Mouse (Mus musculus): ENCODE results near the gene Etfb. TPM values are rescaled to one million over a fixed set of nuclear protein-coding genes. Genes with fewer than 3 reads are reported as not detected.
"Not testable (repeated sequence)": the region's sequence is repeated elsewhere in the genome, so short reads cannot be mapped to it uniquely, and the experiment has no call there.

Etfb gene
- 140 and 142 TPM in 2 replicates for polyA plus RNA-seq (2015; fragmentation: Nextera tagmentation; extraction: Ambion mirVana)

DNA sequence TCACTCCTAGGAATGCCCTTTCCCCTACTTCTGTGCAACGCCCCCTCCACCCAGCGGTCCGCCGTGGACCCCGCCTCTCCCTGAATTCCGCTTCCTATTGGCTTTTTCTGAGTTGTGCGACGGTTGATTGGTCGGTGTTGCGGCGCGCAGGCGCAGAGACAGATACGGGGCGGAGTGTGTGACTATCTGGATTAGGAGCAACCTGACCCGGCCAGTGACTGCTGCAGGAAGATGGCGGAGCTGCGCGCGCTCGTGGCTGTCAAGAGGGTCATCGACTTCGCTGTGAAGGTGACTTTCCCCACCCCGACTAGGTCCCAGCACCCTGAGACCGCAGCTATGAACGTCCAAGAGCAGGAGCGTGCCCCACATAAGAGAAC, at the start of gene Etfb, which contains the start of gene Gm45233:
TSS of gene Etfb (plus strand) at position 167 of the 377 bp plus-strand sequence.
TSS of gene Gm45233 (plus strand) at position 212 of the 377 bp plus-strand sequence.
- H3K4me2 ChIP-seq (ENCODE audit: low read length), result peak within 1 kb of the TSS; percentile 94
- H3K36me3 ChIP-seq (ENCODE audit: control insufficient read depth, insufficient read depth, low read length), result no peaks in the 10 kb centered on the region
- H3K27me3 ChIP-seq (replicated peaks; ENCODE audit: control insufficient read depth, insufficient read depth, low read length), result no peaks in the 10 kb centered on the region
- ATAC-seq, result peak; percentile 98
- WGBS, result 0% methylated on average over 27 of the region's 27 CpGs
- peak within 1 kb of the TSS; percentile 93 for H3K27ac ChIP-seq (ENCODE audit: low read depth, low read length)
- peak within 1 kb of the TSS; percentile 61 for H3K4me3 ChIP-seq (ENCODE audit: low read length)
- no peaks in the 10 kb centered on the region for H3K9me3 ChIP-seq (ENCODE audit: control insufficient read depth, low read length)
- peak within 1 kb of the TSS; percentile 77 for H3K9ac ChIP-seq (ENCODE audit: low read depth, low read length)
- H3K4me1 ChIP-seq (ENCODE audit: control insufficient read depth, insufficient read depth, low read depth, low read length), result peaks cover 18% of the 10 kb centered on the region

GRCm38 (mm10) chr7:43399501-43399900, 44.4 kb upstream of the Etfb start:
- no peaks in the 10 kb centered on the region for H3K9me3 ChIP-seq (ENCODE audit: control insufficient read depth, low read length)
- no peak overlapping the region for H3K27ac ChIP-seq (ENCODE audit: low read depth, low read length)
- no peak overlapping the region for H3K9ac ChIP-seq (ENCODE audit: low read depth, low read length)
- 92% methylated on average over 2 of the region's 2 CpGs for WGBS
- no peaks in the 10 kb centered on the region for H3K4me1 ChIP-seq (ENCODE audit: control insufficient read depth, insufficient read depth, low read depth, low read length)
- H3K4me2 ChIP-seq (ENCODE audit: low read length), result no peak overlapping the region
- no peak for ATAC-seq
- H3K36me3 ChIP-seq (ENCODE audit: control insufficient read depth, insufficient read depth, low read length), result no peaks in the 10 kb centered on the region
- H3K27me3 ChIP-seq (replicated peaks; ENCODE audit: control insufficient read depth, insufficient read depth, low read length), result no peaks in the 10 kb centered on the region
- H3K4me3 ChIP-seq (ENCODE audit: low read length), result no peak overlapping the region

DNA sequence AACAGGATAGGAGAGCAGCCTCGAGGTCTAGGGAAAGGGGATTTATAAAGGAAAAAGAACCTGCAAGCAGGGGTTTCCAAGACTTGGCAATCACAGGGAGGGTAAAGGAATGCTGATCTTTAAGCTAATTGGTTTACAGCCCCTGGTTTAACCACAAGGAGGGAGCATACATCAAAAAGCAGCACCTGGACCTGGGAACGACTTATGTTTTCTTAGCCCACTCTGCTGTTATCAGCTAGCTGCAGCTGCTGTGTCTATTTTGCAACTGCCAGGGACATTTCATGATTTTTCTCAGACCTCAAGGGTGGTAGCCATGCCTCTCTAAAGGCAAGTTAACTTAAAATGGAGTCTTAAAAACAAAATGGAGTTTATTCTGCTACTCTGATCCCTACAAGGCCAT, 41.2 kb upstream of the Etfb start:
- WGBS, result 60% methylated on average over 2 of the region's 2 CpGs
- Histone ChIP-seq H3K4me1 (ENCODE audit: control insufficient read depth, insufficient read depth, low read depth, low read length) (no peaks in the 10 kb centered on the region), H3K9me3 (ENCODE audit: control insufficient read depth, low read length) (no peaks in the 10 kb centered on the region)

DNA sequence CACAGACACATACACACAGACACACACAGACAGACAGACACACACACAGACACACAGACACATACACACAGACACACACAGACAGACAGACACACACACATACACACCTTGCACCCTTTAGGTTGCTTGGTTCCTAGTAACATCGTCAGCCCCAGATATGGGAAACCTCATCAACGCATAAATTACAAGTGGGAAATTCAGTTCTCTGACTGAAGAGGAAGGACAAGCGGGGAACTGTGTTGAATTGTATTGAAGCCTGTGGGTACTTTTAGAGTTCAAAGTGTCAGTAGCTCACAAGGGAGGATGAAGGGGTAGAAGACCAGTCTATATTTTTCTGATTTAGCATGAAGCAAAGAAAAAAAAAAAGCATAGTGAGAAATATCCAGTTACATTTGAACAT, 36.3 kb upstream of the Etfb start:
- 90% methylated on average over 3 of the region's 3 CpGs for WGBS
- H3K9ac ChIP-seq (ENCODE audit: low read depth, low read length), result no peak overlapping the region
- H3K4me1 ChIP-seq (ENCODE audit: control insufficient read depth, insufficient read depth, low read depth, low read length), result no peaks in the 10 kb centered on the region
- no peak overlapping the region for H3K4me2 ChIP-seq (ENCODE audit: low read length)
- no peaks in the 10 kb centered on the region for H3K36me3 ChIP-seq (ENCODE audit: control insufficient read depth, insufficient read depth, low read length)
- ATAC-seq, result no peak
- H3K4me3 ChIP-seq (ENCODE audit: low read length), result no peak overlapping the region
- H3K27me3 ChIP-seq (replicated peaks; ENCODE audit: control insufficient read depth, insufficient read depth, low read length), result no peaks in the 10 kb centered on the region
- no peak overlapping the region for H3K27ac ChIP-seq (ENCODE audit: low read depth, low read length)
- no peaks in the 10 kb centered on the region for H3K9me3 ChIP-seq (ENCODE audit: control insufficient read depth, low read length)

More for the DNA sequence above, 41.2 kb upstream of the Etfb start:
- Histone ChIP-seq H3K4me2 (ENCODE audit: low read length) (no peak overlapping the region), H3K36me3 (ENCODE audit: control insufficient read depth, insufficient read depth, low read length) (no peaks in the 10 kb centered on the region), H3K4me3 (ENCODE audit: low read length) (no peak overlapping the region), H3K9ac (ENCODE audit: low read depth, low read length) (no peak overlapping the region), H3K27me3 (replicated peaks; ENCODE audit: control insufficient read depth, insufficient read depth, low read length) (no peaks in the 10 kb centered on the region), H3K27ac (ENCODE audit: low read depth, low read length) (no peak overlapping the region)
- no peak for ATAC-seq

DNA sequence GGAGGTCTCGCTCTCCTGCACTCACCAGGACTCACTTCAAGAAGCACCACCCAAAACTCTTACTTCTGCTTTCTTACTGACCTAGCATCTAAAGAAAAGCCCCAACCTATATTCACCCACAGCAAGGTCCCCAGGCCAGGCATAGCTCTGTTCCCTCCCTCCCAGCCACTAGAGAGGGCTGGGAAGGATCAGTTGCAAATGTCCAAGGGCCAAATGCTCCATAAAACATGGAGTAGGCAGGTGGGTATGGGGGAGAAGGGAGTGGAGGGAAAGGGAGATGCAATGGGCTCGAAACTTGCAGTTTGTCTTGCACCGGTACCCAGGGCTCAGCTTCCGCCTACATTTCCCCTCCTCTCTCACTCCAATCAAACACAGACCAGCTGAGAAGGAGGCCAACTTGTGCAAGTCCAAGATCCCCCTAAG, 35.7 kb upstream of the Etfb start, which contains the start of gene Siglecg:
TSS of gene Siglecg (plus strand) at position 74 of the 423 bp plus-strand sequence.
- H3K27me3 ChIP-seq (replicated peaks; ENCODE audit: control insufficient read depth, insufficient read depth, low read length), result no peaks in the 10 kb centered on the region
- no peak for ATAC-seq

DNA sequence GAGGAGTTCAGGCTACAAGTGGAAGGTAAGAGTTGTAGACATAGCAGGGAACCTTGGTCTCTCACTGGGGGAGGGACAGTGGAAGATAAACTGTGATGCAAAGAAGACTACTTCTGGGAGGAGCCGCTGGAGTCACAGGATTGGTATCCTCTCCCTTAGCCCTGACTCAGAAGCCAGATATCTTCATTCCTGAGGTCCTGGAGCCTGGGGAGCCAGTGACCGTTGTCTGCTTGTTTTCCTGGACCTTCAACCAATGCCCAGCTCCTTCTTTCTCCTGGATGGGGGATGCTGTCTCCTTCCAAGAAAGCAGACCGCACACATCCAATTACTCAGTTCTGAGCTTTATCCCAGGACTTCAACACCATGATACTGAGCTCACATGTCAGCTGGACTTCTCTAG, 34.8 kb upstream of the Etfb start:
- H3K4me3 ChIP-seq (ENCODE audit: low read length), result no peak overlapping the region
- no peak overlapping the region for H3K27ac ChIP-seq (ENCODE audit: low read depth, low read length)
- no peaks in the 10 kb centered on the region for H3K4me1 ChIP-seq (ENCODE audit: control insufficient read depth, insufficient read depth, low read depth, low read length)
- no peaks in the 10 kb centered on the region for H3K27me3 ChIP-seq (replicated peaks; ENCODE audit: control insufficient read depth, insufficient read depth, low read length)
- no peak overlapping the region for H3K9ac ChIP-seq (ENCODE audit: low read depth, low read length)
- no peak for ATAC-seq
- no peaks in the 10 kb centered on the region for H3K9me3 ChIP-seq (ENCODE audit: control insufficient read depth, low read length)
- H3K4me2 ChIP-seq (ENCODE audit: low read length), result no peak overlapping the region
- 88% methylated on average over 3 of the region's 3 CpGs for WGBS
- no peaks in the 10 kb centered on the region for H3K36me3 ChIP-seq (ENCODE audit: control insufficient read depth, insufficient read depth, low read length)

More for the DNA sequence above, 35.7 kb upstream of the Etfb start, which contains the start of gene Siglecg:
- no peaks in the 10 kb centered on the region for H3K36me3 ChIP-seq (ENCODE audit: control insufficient read depth, insufficient read depth, low read length)
- no peaks in the 10 kb centered on the region for H3K4me1 ChIP-seq (ENCODE audit: control insufficient read depth, insufficient read depth, low read depth, low read length)
- no peaks in the 10 kb centered on the region for H3K9me3 ChIP-seq (ENCODE audit: control insufficient read depth, low read length)
- H3K4me2 ChIP-seq (ENCODE audit: low read length), result no peak within 1 kb of the TSS
- no peak within 1 kb of the TSS for H3K9ac ChIP-seq (ENCODE audit: low read depth, low read length)
- H3K4me3 ChIP-seq (ENCODE audit: low read length), result no peak within 1 kb of the TSS
- H3K27ac ChIP-seq (ENCODE audit: low read depth, low read length), result no peak within 1 kb of the TSS
- WGBS, result 75% methylated on average over 4 of the region's 4 CpGs

DNA sequence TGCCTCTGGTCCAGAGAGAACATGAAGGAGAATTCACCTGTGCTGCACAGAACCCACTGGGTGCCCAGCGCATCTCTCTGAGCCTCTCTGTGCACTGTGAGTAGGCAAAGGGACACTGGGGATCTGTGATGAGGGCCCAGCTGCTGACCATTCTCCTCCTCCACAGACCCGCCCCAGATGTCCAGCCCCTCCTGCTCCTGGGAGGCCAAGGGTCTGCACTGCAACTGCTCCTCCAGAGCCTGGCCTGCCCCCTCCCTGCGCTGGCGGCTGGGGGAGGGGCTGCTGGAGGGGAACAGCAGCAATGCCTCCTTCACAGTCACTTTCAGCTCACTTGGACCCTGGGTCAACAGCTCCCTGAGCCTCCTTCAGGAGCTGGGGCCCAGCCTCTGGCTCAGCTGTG, 32.2 kb upstream of the Etfb start:
- H3K4me1 ChIP-seq (ENCODE audit: control insufficient read depth, insufficient read depth, low read depth, low read length); H3K27me3 ChIP-seq (replicated peaks; ENCODE audit: control insufficient read depth, insufficient read depth, low read length); H3K36me3 ChIP-seq (ENCODE audit: control insufficient read depth, insufficient read depth, low read length); H3K9me3 ChIP-seq (ENCODE audit: control insufficient read depth, low read length); H3K9ac ChIP-seq (ENCODE audit: low read depth, low read length); H3K27ac ChIP-seq (ENCODE audit: low read depth, low read length); ATAC-seq; H3K4me2 ChIP-seq (ENCODE audit: low read length); H3K4me3 ChIP-seq (ENCODE audit: low read length): not testable (repeated sequence)
- 45% methylated on average over 4 of the region's 4 CpGs for WGBS

- Histone ChIP-seq H3K4me3 (ENCODE audit: low read length) (no peak overlapping the region), H3K4me1 (ENCODE audit: control insufficient read depth, insufficient read depth, low read depth, low read length) (no peaks in the 10 kb centered on the region), H3K9me3 (ENCODE audit: control insufficient read depth, low read length) (no peaks in the 10 kb centered on the region), H3K4me2 (ENCODE audit: low read length) (no peak overlapping the region), H3K27me3 (replicated peaks; ENCODE audit: control insufficient read depth, insufficient read depth, low read length) (no peaks in the 10 kb centered on the region), H3K9ac (ENCODE audit: low read depth, low read length) (no peak overlapping the region), H3K36me3 (ENCODE audit: control insufficient read depth, insufficient read depth, low read length) (no peaks in the 10 kb centered on the region), H3K27ac (ENCODE audit: low read depth, low read length) (no peak overlapping the region)
- WGBS, result 80% methylated on average over 10 of the region's 10 CpGs
- ATAC-seq, result no peak
Observed at GRCm38 (mm10) chr7:43417298-43417697, 26.6 kb upstream of the Etfb start.

DNA sequence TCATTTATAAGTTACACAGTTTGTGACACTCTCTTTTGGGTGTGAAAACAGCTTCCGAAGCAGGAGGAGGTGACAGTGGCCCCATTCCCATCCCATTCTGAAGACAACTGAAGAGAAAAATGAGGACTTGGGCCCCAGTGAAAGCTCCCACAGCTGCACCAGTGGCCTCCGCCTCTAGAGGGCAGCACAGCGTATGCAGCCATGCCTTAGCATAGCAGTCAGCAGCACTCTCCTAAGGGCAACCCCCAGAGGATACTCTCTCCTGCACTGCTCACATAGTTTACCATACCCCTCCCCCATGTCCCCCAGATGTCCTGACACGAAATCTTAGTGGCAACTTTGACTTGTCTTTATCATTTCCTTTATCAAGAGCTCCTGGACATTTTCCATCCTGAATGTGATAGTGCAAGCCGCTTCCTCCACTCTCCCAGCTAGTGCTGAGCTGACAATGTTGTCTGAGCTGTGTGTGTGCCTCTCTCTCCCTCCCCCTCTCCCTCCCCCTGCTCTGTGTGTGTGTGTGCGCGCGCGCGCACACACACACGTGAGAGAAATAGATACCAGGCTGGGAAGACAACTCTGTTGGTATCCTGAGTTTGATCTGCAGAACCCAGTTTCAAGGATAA, 20.8 kb upstream of the Etfb start:
- Histone ChIP-seq H3K9ac (ENCODE audit: low read depth, low read length) (no peak overlapping the region), H3K36me3 (ENCODE audit: control insufficient read depth, insufficient read depth, low read length) (no peaks in the 10 kb centered on the region), H3K27ac (ENCODE audit: low read depth, low read length) (no peak overlapping the region), H3K4me3 (ENCODE audit: low read length) (peak overlapping the region; percentile 1; the same call in 1 of the 2 replicates), H3K27me3 (replicated peaks; ENCODE audit: control insufficient read depth, insufficient read depth, low read length) (no peaks in the 10 kb centered on the region), H3K4me1 (ENCODE audit: control insufficient read depth, insufficient read depth, low read depth, low read length) (no peaks in the 10 kb centered on the region), H3K4me2 (ENCODE audit: low read length) (peak overlapping the region; percentile 33), H3K9me3 (ENCODE audit: control insufficient read depth, low read length) (no peaks in the 10 kb centered on the region)
- peak; percentile 97 for ATAC-seq
- WGBS, result 18% methylated on average over 11 of the region's 11 CpGs

Measured in hindbrain, embryonic 16.5 days (tissue).